Mouse (Mus musculus) heart, postnatal 25 days (tissue): ENCODE data around the gene Taok3. TPM values are rescaled to one million over a fixed set of nuclear protein-coding genes. Genes with fewer than 3 reads are reported as not detected.
A peak's percentile ranks its signal among the peaks of the same experiment; 100 is the strongest.
"Not testable (repeated sequence)": the region's sequence is repeated elsewhere in the genome, so short reads cannot be mapped to it uniquely, and the experiment has no call there.

Experiments
- DNase-seq: peaks from one replicate; pipeline ENCODE4 v3.0.0; 2022; ENCODE audit warnings: low spot score
- intact Hi-C: fragments of 180-260 bp; cut with DNase I; formaldehyde crosslinking; loops from one replicate; pipeline ENCODE4 v1.15.1; 2025
- total RNA-seq, 2 experiments: library from RNA; stranded (reverse); gene quantifications; 2 replicates each; pipeline ENCODE4 v1.2.3; 2021

The Taok3 gene
- total RNA-seq, 2 experiments from 2014 or later, result 7.6 to 7.9 TPM

GRCm38 (mm10) chr5:117284682-117285081 is 164.8 kb downstream of the Taok3 start:
- intact Hi-C loops, result loop anchor here (5.0 kb wide), 1 partner anchor 167 kb away; the partner anchor contains the start of gene Suds3
- no peak for DNase-seq

- intact Hi-C loops, result loop anchor here (5.0 kb wide), 1 partner anchor 168 kb away; the partner anchor contains the start of gene Suds3
Measured at GRCm38 (mm10) chr5:117285266-117285665, 165.3 kb downstream of the Taok3 start.

GRCm38 (mm10) chr5:117286286-117286685 is 166.4 kb downstream of the Taok3 start:
- no peak for DNase-seq
- intact Hi-C loops, result loop anchor here (5.0 kb wide), 1 partner anchor 169 kb away; the partner anchor contains the start of gene Suds3

More at GRCm38 (mm10) chr5:117285266-117285665, 165.3 kb downstream of the Taok3 start:
- DNase-seq, result no peak

GRCm38 (mm10) chr5:117286831-117287822 is 167.2 kb downstream of the Taok3 start, which contains the start of gene Pebp1:
TSS of gene Pebp1 (minus strand) at chr5:117287625.
- intact Hi-C loops, result loop anchor here (5.0 kb wide), 1 partner anchor 170 kb away; the partner anchor contains the start of gene Suds3

GRCm38 (mm10) chr5:117289646-117290045 is 169.7 kb downstream of the Taok3 start:
- DNase-seq, result no peak
- intact Hi-C loops, result loop anchor here (5.0 kb wide), 2 partner anchors 172 to 203 kb away; partner anchors contain the start of gene Suds3

More at GRCm38 (mm10) chr5:117286831-117287822, 167.2 kb downstream of the Taok3 start, which contains the start of gene Pebp1:
- peak; percentile 92 for DNase-seq

- intact Hi-C loops, result loop anchor here (5.0 kb wide), 1 partner anchor 202 kb away; no protein-coding TSS in a partner anchor
- no peak for DNase-seq
Measured at GRCm38 (mm10) chr5:117290081-117290480, 170.2 kb downstream of the Taok3 start.

- no peak for DNase-seq
- intact Hi-C loops, result loop anchor here (5.0 kb wide), 1 partner anchor 201 kb away; no protein-coding TSS in a partner anchor
Measured at GRCm38 (mm10) chr5:117291312-117291711, 171.4 kb downstream of the Taok3 start.

GRCm38 (mm10) chr5:117292547-117292946 is 172.6 kb downstream of the Taok3 start:
- no peak for DNase-seq
- intact Hi-C loops, result loop anchor here (5.0 kb wide), 1 partner anchor 200 kb away; no protein-coding TSS in a partner anchor

GRCm38 (mm10) chr5:117293776-117294175 is 173.8 kb downstream of the Taok3 start:
- intact Hi-C loops, result loop anchor here (5.0 kb wide), 1 partner anchor 199 kb away; no protein-coding TSS in a partner anchor
- not testable (repeated sequence) for DNase-seq

- DNase-seq, result no peak
- intact Hi-C loops, result no loop called here
Measured at GRCm38 (mm10) chr5:117295011-117295410, 175.1 kb downstream of the Taok3 start.

- intact Hi-C loops, result no loop called here
- no peak for DNase-seq
Measured at GRCm38 (mm10) chr5:117302899-117303298, 183.0 kb downstream of the Taok3 start.

GRCm38 (mm10) chr5:117303691-117304579 is 184.0 kb downstream of the Taok3 start:
- DNase-seq, result no peak
- intact Hi-C loops, result no loop called here

GRCm38 (mm10) chr5:117304947-117305346 is 185.0 kb downstream of the Taok3 start:
- intact Hi-C loops, result loop anchor here (5.0 kb wide), 3 partner anchors 102 to 188 kb away; partner anchors contain the start of gene Suds3
- peak; percentile 28 for DNase-seq

- intact Hi-C loops, result loop anchor here (5.0 kb wide), 3 partner anchors 102 to 188 kb away; partner anchors contain the start of gene Suds3
Measured at GRCm38 (mm10) chr5:117305754-117306153, 185.8 kb downstream of the Taok3 start.

GRCm38 (mm10) chr5:117306826-117307225 is 186.9 kb downstream of the Taok3 start:
- no peak for DNase-seq
- intact Hi-C loops, result loop anchor here (5.0 kb wide), 3 partner anchors 100 to 190 kb away; partner anchors contain the start of gene Suds3

More at GRCm38 (mm10) chr5:117305754-117306153, 185.8 kb downstream of the Taok3 start:
- DNase-seq, result no peak

GRCm38 (mm10) chr5:117307699-117308098 is 187.8 kb downstream of the Taok3 start:
- DNase-seq, result peak; percentile 43
- intact Hi-C loops, result loop anchor here (5.0 kb wide), 3 partner anchors 100 to 190 kb away; partner anchors contain the start of gene Suds3

GRCm38 (mm10) chr5:117313420-117313819 is 193.5 kb downstream of the Taok3 start:
- DNase-seq, result no peak
- intact Hi-C loops, result no loop called here

GRCm38 (mm10) chr5:117313909-117314308 is 194.0 kb downstream of the Taok3 start:
- intact Hi-C loops, result no loop called here
- DNase-seq, result no peak
